Mouse (Mus musculus) kidney, postnatal 36 days (tissue): ENCODE data around the gene Tmem171.

Experiments used
- DNase-seq, 2 experiments: peaks; one replicate each; pipeline ENCODE4 v3.0.0; 2021 to 2022; ENCODE audit warnings: mixed read lengths in 2 of 2

The Tmem171 gene

GRCm38 (mm10) chr13:98694773-98695314 is at the start of gene Tmem171:
Gene Tmem171 (minus strand): TSS chr13:98694834.
- DNase-seq = peak; percentile 75 to 78

- no peak for DNase-seq
Observed at GRCm38 (mm10) chr13:98743829-98744228, 49.2 kb upstream of the Tmem171 start.

- no peak for DNase-seq
Observed at GRCm38 (mm10) chr13:98743214-98743613, 48.6 kb upstream of the Tmem171 start.

- no peak for DNase-seq
Observed at GRCm38 (mm10) chr13:98738213-98738612, 43.6 kb upstream of the Tmem171 start.

GRCm38 (mm10) chr13:98733292-98733691 is 38.7 kb upstream of the Tmem171 start:
- no peak for DNase-seq

- no peak for DNase-seq
Observed at GRCm38 (mm10) chr13:98729271-98730062, 34.8 kb upstream of the Tmem171 start.

DNA sequence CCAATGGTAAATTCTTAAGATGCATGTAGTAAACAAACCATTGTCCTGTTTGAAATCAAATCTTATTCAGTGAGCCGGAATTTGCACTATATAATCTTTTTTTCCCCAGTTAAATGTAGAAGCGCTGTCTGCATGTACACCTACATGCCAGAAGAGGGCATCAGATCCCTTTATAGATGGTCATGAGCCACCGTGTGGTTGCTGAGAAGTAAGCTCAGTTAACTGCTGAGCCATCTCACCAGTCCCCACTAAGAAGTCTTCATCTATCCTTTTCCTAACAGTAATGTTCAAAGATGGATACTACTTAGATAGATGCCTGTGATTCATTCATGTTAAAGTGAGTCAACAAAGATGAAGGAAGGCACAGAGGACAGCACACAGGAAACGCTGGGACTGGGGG is 31.9 kb upstream of the Tmem171 start:
- peak; percentile 41 to 44 for DNase-seq

GRCm38 (mm10) chr13:98723430-98723829 is 28.8 kb upstream of the Tmem171 start:
- no peak for DNase-seq

GRCm38 (mm10) chr13:98722296-98722695 is 27.7 kb upstream of the Tmem171 start:
- no peak for DNase-seq

DNA sequence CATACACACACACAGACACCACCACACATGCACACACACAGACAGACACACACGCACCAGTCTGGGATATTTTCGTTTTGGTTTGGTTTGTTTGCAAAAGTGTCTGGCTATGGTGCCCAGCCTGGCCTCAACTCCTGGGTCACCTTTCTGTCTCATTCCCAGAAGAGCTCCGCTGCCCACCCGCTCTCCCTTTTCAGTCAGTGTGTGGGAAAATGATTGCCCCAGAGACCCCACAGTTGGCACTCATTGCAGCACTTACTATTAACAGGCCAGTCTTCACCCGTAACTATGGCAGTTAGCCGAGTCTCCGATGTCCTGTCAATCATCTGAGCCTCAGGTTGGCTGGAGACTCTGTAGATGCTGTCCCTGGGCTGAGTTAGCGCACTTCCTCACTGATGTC is 21.5 kb upstream of the Tmem171 start:
- DNase-seq = no peak

DNA sequence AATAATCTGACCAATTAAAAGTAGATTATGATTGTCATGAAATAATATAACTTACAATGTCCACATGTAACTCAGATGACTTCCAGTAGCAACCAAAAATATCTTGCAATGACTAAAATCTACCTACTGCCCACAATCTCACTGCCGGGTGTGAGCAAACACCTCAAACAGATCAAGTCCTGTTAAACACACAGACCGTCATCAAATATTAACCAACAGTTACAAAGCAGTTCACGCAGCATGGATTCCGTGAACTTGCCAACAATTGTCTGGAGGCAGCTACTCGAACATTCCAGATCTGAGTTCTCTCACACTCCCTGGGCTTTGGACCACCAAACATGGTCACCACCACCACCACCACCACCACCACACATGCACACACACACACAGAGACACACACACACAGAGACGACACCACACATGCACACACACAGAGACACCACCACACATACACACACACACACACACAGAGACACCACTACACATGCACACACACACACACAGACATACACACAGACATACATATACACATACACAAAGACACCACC is 20.9 kb upstream of the Tmem171 start:
- DNase-seq = peak; percentile 26 to 42

DNA sequence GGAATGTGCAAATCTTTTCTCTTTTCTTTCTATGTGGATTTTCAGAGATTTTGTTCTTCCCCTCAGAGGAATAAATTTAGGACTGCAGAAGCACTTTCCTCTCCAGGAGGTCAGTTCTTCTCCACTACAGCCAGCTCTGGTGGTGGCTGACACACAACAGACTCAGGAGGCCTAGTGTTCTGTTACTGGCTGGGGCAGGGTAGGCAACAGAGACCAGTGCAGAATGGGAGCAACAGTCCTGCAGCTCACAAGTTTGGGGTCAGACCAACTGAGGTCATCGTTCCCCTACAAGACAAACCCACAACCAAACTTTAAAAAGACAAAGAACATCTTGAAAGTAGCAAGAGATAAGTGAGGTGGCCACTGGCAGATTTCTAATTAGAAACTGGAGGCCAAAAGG is 16.0 kb upstream of the Tmem171 start:
- no peak for DNase-seq

GRCm38 (mm10) chr13:98710236-98710635 is 15.6 kb upstream of the Tmem171 start:
- no peak for DNase-seq

- DNase-seq = no peak
Observed at GRCm38 (mm10) chr13:98705501-98705900, 10.9 kb upstream of the Tmem171 start.

DNA sequence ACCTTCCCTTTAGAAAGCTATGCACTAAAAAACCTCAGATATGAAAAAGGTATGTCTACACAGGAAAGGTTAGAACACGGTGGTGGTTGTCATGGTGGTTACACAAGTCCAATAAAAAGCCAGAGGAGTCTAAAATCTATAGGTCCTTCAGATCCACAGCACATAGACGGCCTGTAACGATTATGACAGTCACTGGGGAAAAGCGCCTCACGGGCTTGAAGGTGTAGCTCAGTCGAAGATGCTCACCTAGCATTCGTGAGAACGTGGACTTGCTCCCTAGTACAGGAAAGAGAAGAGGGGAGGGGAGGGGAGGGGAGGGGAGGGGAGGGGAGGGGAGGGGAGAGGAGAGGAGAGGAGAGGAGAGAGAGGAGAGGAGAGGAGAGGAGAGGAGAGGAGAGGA is 9.2 kb upstream of the Tmem171 start:
- DNase-seq = no peak

GRCm38 (mm10) chr13:98702361-98702760 is 7.7 kb upstream of the Tmem171 start:
- DNase-seq = no peak

DNA sequence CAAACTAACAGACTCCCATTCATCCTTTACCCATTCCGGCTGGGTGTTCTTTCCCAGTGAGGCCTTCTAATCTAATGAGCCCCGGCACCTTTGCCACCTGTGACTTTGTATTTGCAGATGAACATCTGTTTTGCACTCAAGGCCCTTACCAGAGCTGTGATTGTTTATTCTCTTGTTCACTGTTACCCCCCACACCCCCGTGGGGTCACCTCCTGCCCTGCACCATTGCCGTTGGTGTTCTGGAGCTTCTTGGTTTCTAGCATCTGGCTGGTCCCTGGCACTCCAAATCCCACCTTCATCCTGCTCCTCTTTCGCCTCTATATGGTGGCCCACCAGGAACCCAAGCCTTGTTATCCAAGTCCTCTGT is 6.7 kb upstream of the Tmem171 start:
- DNase-seq = no peak

DNA sequence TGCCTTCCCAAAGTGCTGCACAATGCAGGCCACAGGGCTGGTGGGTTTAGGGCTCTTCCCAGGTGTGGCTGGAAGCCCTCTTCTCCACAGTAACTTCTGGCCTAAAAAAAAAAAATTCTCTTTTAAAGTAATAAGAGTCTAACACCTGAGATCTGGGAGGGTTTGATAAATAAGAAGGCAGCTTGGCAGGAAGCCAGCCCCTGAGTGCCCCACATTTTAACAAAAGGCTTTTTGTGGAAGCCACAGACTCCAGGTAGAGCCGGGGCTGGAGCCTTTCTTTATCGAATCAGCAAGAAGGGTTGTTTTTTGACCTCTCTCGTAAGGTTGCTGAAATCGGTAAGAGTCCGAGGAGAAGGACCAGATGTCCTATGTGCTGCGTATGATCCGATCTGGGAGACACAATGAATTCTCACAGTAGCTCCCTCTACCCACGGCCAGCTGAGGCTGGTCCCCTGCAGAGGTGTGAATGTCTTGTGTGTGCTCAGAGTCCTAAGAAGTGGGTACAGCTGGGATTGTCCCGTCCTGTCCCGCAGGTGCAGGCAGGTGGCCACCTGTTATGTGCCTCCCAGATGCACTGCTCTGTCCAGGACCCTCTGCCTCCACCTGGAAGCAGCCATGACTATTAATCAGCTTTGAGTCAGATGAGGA is 6.2 kb upstream of the Tmem171 start:
- DNase-seq = no peak

GRCm38 (mm10) chr13:98699982-98700540 is 5.4 kb upstream of the Tmem171 start:
- DNase-seq = no peak

DNA sequence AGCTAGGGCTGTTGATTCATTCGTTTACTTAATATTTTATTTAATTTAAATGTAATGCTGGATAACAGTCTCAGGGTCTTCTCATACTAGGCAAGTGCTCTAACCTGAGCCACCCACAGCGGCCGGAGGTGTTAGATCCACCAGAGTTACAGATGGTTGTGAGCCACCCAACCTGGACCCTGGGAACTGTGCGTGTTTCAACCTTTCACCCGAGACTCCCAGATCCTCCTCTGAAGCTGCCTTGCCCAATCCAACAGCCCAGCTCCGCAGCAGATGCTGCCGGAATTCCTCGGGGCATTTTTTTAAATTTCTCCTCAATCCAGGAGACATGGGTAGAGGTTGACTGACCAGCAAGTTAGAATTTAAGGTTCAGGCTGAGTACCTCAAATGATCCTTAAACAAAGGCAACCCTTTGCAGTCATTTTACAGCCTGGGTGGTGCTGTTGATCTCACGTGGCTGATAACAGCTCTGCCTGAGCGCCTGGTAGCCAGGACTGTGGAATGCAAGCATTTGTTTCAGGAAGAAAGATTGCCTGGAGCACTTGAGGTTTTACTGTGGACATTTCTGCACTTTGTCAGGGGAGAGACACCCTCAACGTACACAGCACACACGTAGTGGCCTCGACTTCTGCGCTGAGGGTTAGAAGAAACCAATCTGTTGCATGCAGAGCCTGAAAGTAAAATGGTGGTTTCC is 4.6 kb upstream of the Tmem171 start:
- DNase-seq = peak in 1 of 2 experiments; percentile 45

GRCm38 (mm10) chr13:98696716-98697115 is 2.1 kb upstream of the Tmem171 start:
- DNase-seq = no peak

DNA sequence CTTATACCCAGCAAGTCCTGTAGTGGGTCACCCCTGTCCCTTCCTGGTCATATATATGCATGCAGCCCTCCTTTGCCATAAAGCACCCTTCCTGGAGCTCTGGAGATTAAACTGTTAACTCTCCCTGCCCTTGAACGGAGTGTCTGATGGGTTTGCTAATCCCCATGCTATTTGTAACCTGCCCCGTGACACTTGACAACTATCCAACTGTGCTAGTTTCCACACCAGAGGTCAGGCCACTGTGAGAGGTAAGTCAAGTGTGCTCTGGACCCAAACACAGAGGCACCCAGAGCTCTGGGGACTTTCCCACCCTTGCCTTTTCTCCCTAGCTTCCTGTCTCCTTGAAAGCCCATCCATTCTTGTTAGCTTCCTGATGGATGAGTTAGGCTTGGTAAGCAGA is 912 bp upstream of the Tmem171 start:
- peak; percentile 84 to 90 for DNase-seq

DNA sequence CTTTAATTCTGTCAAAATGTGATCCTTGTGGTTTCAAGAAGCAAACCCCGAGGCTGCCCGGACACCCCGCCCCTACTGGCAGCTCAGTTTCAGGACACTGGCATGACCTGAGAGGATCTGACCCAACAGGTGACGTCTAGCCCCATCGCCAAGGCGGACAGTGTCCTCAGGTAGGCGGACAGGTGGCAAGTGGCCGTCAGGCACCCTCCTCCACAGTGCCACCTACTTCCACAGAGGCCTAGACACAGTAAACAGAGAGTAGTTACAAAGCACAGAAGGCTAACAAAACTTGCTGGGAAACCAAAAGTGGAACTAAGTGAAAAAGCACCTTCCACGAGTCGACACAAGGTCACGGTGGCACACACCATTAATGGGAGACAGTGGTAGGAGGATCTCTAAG is 1.3 kb downstream of the Tmem171 start:
- DNase-seq = peak; percentile 17 to 38
